Mouse (Mus musculus) midbrain, embryonic 11.5 days (tissue): Measurements from ENCODE around the gene Ppp4c. TPM values are rescaled to one million over a fixed set of nuclear protein-coding genes. Genes with fewer than 3 reads are reported as not detected.

Source experiments
- ATAC-seq: fragments of 200-750 bp; cut with Nextera tagmentation; 2 replicates; pipeline ENCODE4 v1.8.0; 2017; ENCODE audit warnings: moderate TSS enrichment, moderate library complexity; ENCODE audit not compliant: low FRiP score
- DNase-seq: peaks from one replicate; pipeline ENCODE4 v3.0.0; 2015; ENCODE audit warnings: low spot score; ENCODE audit errors: missing footprints
- H3K27ac ChIP-seq: fragments of 300-500 bp; sonication (generic); 2 replicates; pipeline ENCODE4 v1.5.1; 2014; ENCODE audit warnings: low read depth, low read length
- H3K27me3 ChIP-seq: fragments of 300-500 bp; sonication (generic); 2 replicates; pipeline ENCODE4 v1.6.1; 2014; ENCODE audit warnings: mild to moderate bottlenecking, low read length, moderate library complexity, mixed read lengths; ENCODE audit not compliant: control insufficient read depth, insufficient read depth
- H3K36me3 ChIP-seq: fragments of 300-500 bp; sonication (generic); 2 replicates; pipeline ENCODE4 v1.6.1; 2014; ENCODE audit warnings: mild to moderate bottlenecking, low read length, moderate library complexity, mixed read lengths; ENCODE audit not compliant: control insufficient read depth, insufficient read depth
- H3K4me1 ChIP-seq: fragments of 300-500 bp; sonication (generic); 2 replicates; pipeline ENCODE4 v1.6.1; 2014; ENCODE audit warnings: low read length; ENCODE audit not compliant: control insufficient read depth, insufficient read depth
- H3K4me2 ChIP-seq: fragments of 300-500 bp; sonication (generic); 2 replicates; pipeline ENCODE4 v1.6.1; 2014; ENCODE audit warnings: mild to moderate bottlenecking, moderate library complexity
- H3K4me3 ChIP-seq: fragments of 300-500 bp; sonication (generic); 2 replicates; pipeline ENCODE4 v1.5.1; 2014; ENCODE audit warnings: low read depth, low read length
- H3K9ac ChIP-seq: fragments of 300-500 bp; sonication (generic); 2 replicates; pipeline ENCODE4 v1.6.1; 2014; ENCODE audit warnings: low read length
- H3K9me3 ChIP-seq: fragments of 300-500 bp; sonication (generic); 2 replicates; pipeline ENCODE4 v1.6.1; 2016; ENCODE audit warnings: low read length; ENCODE audit not compliant: control insufficient read depth
- WGBS: fragments of 180-500 bp; shearing (Covaris S2); extraction: QIAGEN DNeasy Blood & Tissue Kit; methylation state at CpG from one replicate; pipeline ENCODE4 v1.1.7; 2014; 5-methylcytosine and 5-hydroxymethylcytosine counted together
- polyA plus RNA-seq: library from polyadenylated mRNA; unstranded; fragments of >200 nt; fragmentation: Nextera tagmentation; extraction: Ambion mirVana; gene quantifications from 2 replicates; pipeline ENCODE4 v1.2.1, GENCODE M21; 2014

Gene Ppp4c
- polyA plus RNA-seq, 1 experiment from 2014 or later: 335 TPM

- DNase-seq: peak; percentile 88
Measured at GRCm38 (mm10) chr7:126798127-126799049, 6.1 kb upstream of the Ppp4c start.

GRCm38 (mm10) chr7:126797411-126798126 is 5.3 kb upstream of the Ppp4c start, which contains the start of gene Fam57b:
Gene Fam57b, plus strand, starts transcription at chr7:126797668.
- Histone ChIP-seq H3K9ac (peak within 1 kb of the TSS; percentile 75), H3K4me1 (peaks cover 27% of the 10 kb centered on the region)
- ATAC-seq: no peak

More at GRCm38 (mm10) chr7:126798127-126799049, 6.1 kb upstream of the Ppp4c start:
- peaks cover 8% of the 10 kb centered on the region for H3K36me3 ChIP-seq
- WGBS: 1% methylated on average over 40 of the region's 40 CpGs
- H3K4me2 ChIP-seq: peak overlapping the region; percentile 85
- peaks cover 23% of the 10 kb centered on the region for H3K4me1 ChIP-seq
- H3K4me3 ChIP-seq: peak overlapping the region; percentile 67
- H3K9me3 ChIP-seq: no peaks in the 10 kb centered on the region
- H3K27ac ChIP-seq: peak overlapping the region; percentile 76
- peak overlapping the region; percentile 75 for H3K9ac ChIP-seq
- no peaks in the 10 kb centered on the region for H3K27me3 ChIP-seq
- ATAC-seq: no peak

GRCm38 (mm10) chr7:126796350-126796932 is 4.1 kb upstream of the Ppp4c start:
- H3K4me3 ChIP-seq: no peak overlapping the region
- DNase-seq: no peak
- H3K4me2 ChIP-seq: no peak overlapping the region
- peaks cover 8% of the 10 kb centered on the region for H3K36me3 ChIP-seq
- ATAC-seq: no peak
- no peak overlapping the region for H3K9ac ChIP-seq
- 78% methylated on average over 8 of the region's 8 CpGs for WGBS
- no peak overlapping the region for H3K27ac ChIP-seq
- no peaks in the 10 kb centered on the region for H3K9me3 ChIP-seq
- H3K27me3 ChIP-seq: no peaks in the 10 kb centered on the region
- peaks cover 28% of the 10 kb centered on the region for H3K4me1 ChIP-seq

More at GRCm38 (mm10) chr7:126797411-126798126, 5.3 kb upstream of the Ppp4c start, which contains the start of gene Fam57b:
- Histone ChIP-seq H3K27ac (peak within 1 kb of the TSS; percentile 76), H3K9me3 (no peaks in the 10 kb centered on the region), H3K27me3 (no peaks in the 10 kb centered on the region), H3K4me3 (peak within 1 kb of the TSS; percentile 67), H3K36me3 (peaks cover 8% of the 10 kb centered on the region), H3K4me2 (peak within 1 kb of the TSS; percentile 85)
- WGBS: 38% methylated on average over 21 of the region's 21 CpGs
- DNase-seq: no peak

- Histone ChIP-seq H3K27ac (no peak overlapping the region), H3K4me3 (no peak overlapping the region), H3K27me3 (no peaks in the 10 kb centered on the region), H3K9me3 (no peaks in the 10 kb centered on the region), H3K36me3 (peaks cover 8% of the 10 kb centered on the region), H3K4me2 (no peak overlapping the region), H3K9ac (no peak overlapping the region), H3K4me1 (peaks cover 35% of the 10 kb centered on the region)
- 79% methylated on average over 16 of the region's 16 CpGs for WGBS
- ATAC-seq (no peak), DNase-seq (no peak)
Measured at GRCm38 (mm10) chr7:126795387-126796317, 3.4 kb upstream of the Ppp4c start.

- Histone ChIP-seq H3K27me3 (no peaks in the 10 kb centered on the region), H3K27ac (no peak overlapping the region), H3K9me3 (no peaks in the 10 kb centered on the region), H3K9ac (no peak overlapping the region), H3K4me3 (no peak overlapping the region), H3K4me2 (no peak overlapping the region), H3K36me3 (peaks cover 8% of the 10 kb centered on the region), H3K4me1 (peaks cover 28% of the 10 kb centered on the region)
- WGBS: 79% methylated on average over 4 of the region's 4 CpGs
- ATAC-seq: no peak
- no peak for DNase-seq
Measured at GRCm38 (mm10) chr7:126794271-126794605, 1.9 kb upstream of the Ppp4c start.

- no peak overlapping the region for H3K4me2 ChIP-seq
- no peak overlapping the region for H3K4me3 ChIP-seq
- WGBS: 74% methylated on average over 4 of the region's 4 CpGs
Measured at GRCm38 (mm10) chr7:126793456-126794270, 1.4 kb upstream of the Ppp4c start.

GRCm38 (mm10) chr7:126792721-126793443 is 586 bp upstream of the Ppp4c start:
- DNase-seq (no peak), ATAC-seq (peak; percentile 38)
- peak overlapping the region; percentile 91 for H3K9ac ChIP-seq
- peaks cover 21% of the 10 kb centered on the region for H3K4me1 ChIP-seq
- 33% methylated on average over 11 of the region's 11 CpGs for WGBS
- H3K27me3 ChIP-seq: no peaks in the 10 kb centered on the region
- peak overlapping the region; percentile 54 for H3K4me2 ChIP-seq
- H3K4me3 ChIP-seq: peak overlapping the region; percentile 96
- peaks cover 19% of the 10 kb centered on the region for H3K36me3 ChIP-seq
- H3K27ac ChIP-seq: peak overlapping the region; percentile 45; the same call in 1 of the 2 replicates
- no peaks in the 10 kb centered on the region for H3K9me3 ChIP-seq

More at GRCm38 (mm10) chr7:126793456-126794270, 1.4 kb upstream of the Ppp4c start:
- H3K36me3 ChIP-seq: peaks cover 13% of the 10 kb centered on the region
- H3K4me1 ChIP-seq: peaks cover 28% of the 10 kb centered on the region
- H3K9ac ChIP-seq: no peak overlapping the region
- DNase-seq: no peak
- H3K27me3 ChIP-seq: no peaks in the 10 kb centered on the region
- ATAC-seq: no peak
- no peak overlapping the region for H3K27ac ChIP-seq
- H3K9me3 ChIP-seq: no peaks in the 10 kb centered on the region
